Mouse (Mus musculus) liver, embryonic 14 days (tissue): ENCODE measurements around the gene Camk2g. TPM values are rescaled to one million over a fixed set of nuclear protein-coding genes. Genes with fewer than 3 reads are reported as not detected.

Experiments used
- polyA plus RNA-seq: library from polyadenylated mRNA; depleted of rRNA; stranded (reverse); fragments of >200 nt; gene quantifications from 2 replicates; pipeline ENCODE4 v1.2.3, GENCODE M21; 2012; rRNA removed

Gene Camk2g
- polyA plus RNA-seq, result 4.9 and 6.0 TPM in 2 replicates

DNA sequence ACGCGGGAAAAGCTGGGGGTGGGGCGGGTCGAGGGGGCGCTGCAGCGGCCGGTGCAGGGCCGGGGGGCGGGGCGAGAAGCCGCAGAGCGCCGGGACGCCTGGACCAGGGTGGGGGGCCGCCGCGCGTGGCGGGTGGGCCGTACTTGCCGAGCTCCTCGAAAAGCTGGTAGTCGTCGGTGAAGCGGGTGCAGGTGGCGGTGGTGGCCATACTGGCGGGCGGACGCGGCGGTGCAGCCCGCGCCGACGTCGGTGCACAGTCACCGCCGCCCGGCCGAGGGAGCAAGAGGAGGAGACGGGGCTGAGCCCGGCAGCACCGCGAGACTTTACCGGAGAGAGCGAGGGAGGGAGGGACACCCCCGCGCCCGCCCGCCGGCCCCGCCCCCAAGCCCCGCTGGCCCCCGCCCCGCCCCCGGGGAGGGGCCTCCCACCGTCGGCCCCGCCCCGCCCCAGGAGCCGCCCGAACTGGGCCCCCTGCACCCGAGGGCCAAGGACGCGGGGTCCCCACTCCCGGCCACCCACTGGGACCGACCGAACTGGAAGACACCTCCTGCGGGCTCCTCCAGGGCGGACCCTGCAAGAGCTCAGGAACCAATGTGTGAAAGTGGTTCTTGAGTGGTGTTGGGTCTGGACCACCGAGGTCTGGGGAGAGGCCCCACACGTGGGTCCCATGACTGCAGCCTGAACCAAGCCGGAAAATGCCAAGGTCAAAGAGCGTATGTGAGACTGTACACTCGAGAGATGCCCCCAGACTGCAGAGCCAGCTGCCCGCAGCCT lies at the start of gene Camk2g:
Gene Camk2g, minus strand, starts transcription at position 331 of the 774 bp plus-strand sequence.

GRCm38 (mm10) chr14:20836171-20836904 lies 42.5 kb upstream of the Camk2g start, which contains the start of gene Plau:
Gene Plau (plus strand): TSS chr14:20836660.

DNA sequence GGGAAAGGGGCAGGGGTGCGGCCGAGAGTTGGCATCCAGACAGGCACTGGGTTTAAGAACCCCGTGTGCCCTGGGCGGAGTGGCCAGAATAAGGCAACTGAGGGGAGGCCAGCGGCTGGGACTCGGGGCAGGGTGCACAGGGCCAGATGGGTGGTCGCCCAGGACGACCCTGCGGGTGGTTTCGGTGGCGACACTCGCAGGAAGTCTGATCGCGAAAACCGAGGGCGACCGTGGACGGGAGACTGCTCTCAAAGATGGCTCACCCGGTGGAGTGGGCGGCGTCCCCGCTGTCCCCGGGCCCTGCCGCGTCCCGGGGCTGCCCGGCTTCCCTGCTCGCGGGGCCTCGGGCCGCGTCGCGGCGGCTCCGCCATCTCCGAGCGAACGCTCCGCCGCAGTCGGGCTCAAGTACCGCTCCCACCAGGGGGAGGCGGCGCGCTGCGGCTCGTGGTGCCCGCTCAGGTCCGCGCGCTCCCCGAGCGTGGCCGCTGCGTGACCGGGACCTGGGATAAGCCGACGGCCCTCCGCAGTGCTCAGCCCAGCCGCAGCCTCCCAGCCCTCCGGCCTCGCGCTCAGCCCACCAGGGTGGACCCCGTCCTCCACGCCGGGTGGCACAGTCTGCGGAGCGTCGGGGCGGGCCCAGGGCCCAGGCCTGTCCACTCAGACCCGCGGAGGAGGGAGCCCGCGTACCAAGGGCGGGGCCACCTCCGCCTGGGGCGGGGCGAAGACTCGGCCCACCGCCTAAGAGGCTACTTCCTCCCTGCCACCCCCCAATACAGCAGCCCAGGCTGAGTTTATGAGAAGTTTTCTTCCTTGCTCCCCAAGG lies 59.7 kb downstream of the Camk2g start, which contains the start of gene Ndst2:
Gene Ndst2, minus strand, starts transcription at position 611 of the 823 bp plus-strand sequence.

GRCm38 (mm10) chr14:20707201-20708190 lies 86.4 kb downstream of the Camk2g start, which contains the start of gene Zswim8:
Gene Zswim8 (plus strand): TSS chr14:20707552.

DNA sequence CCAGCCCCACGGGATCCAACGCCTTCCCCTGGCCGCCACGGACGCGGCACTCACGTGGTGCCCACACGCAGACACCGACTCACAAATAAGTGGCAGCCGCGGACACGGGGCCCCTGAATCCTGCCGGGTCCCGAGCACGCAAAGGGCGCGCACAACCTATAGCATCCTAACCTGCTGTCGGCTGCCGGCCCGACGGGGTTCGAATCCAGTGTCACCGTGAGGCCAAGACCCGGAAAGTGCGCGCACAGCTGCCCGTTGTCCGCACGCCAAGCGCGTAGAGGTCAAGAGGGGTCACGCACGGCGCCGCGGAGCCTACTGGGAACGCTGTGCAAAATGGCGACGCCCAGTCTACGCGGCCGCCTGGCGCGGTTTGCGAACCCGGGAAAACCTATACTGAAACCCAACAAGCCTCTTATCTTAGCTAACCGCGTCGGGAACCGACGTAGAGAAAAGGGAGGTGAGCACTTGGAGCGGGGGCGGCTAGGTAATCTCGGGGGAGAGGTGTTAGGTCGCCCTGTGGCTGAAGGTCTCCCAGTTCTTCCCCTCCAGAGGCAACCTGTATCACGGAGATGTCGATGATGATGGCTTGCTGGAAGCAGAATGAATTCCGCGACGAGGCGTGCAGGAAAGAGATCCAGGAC lies 91.0 kb downstream of the Camk2g start, which contains the start of gene Chchd1:
Gene Chchd1, plus strand, starts transcription at position 266 of the 641 bp plus-strand sequence.

GRCm38 (mm10) chr14:20694884-20695760 lies 98.8 kb downstream of the Camk2g start, which contains the start of gene Fut11:
Gene Fut11 (plus strand): TSS chr14:20694968.

Other genes starting within 250 kb of the Camk2g start
- 25.2 and 29.3 TPM in 2 replicates for gene Ppp3cb, start 247.5 kb downstream of the Camk2g start, polyA plus RNA-seq
- gene Usp54, start 153.0 kb downstream of the Camk2g start, polyA plus RNA-seq, result 1.5 TPM in 2 replicates
- gene Myoz1, start 137.5 kb downstream of the Camk2g start, polyA plus RNA-seq, result 0.08 and 0.36 TPM in 2 replicates
- 0.05 and 0.43 TPM in 2 replicates for gene Synpo2l, start 125.7 kb downstream of the Camk2g start, polyA plus RNA-seq
- gene Sec24c, start 119.8 kb downstream of the Camk2g start, polyA plus RNA-seq, result 31.9 and 38.3 TPM in 2 replicates
- gene Fut11, start 99.1 kb downstream of the Camk2g start, polyA plus RNA-seq, result 3.0 and 3.4 TPM in 2 replicates
- gene Chchd1, start 91.1 kb downstream of the Camk2g start, polyA plus RNA-seq, result 63.3 and 71.3 TPM in 2 replicates
- gene Zswim8, start 86.5 kb downstream of the Camk2g start, polyA plus RNA-seq, result 13.7 and 15.3 TPM in 2 replicates
- gene Ndst2, start 59.5 kb downstream of the Camk2g start, polyA plus RNA-seq, result 19.0 and 23.5 TPM in 2 replicates
- gene Plau, start 42.6 kb upstream of the Camk2g start, polyA plus RNA-seq, result 1.3 TPM in 2 replicates
- 16.5 and 18.4 TPM in 2 replicates for gene Vcl, start 135.3 kb upstream of the Camk2g start, polyA plus RNA-seq